Mouse (Mus musculus) heart, embryonic 10.5 days (tissue): ENCODE data around the gene Zbtb25. TPM values are rescaled to one million over a fixed set of nuclear protein-coding genes. Genes with fewer than 3 reads are reported as not detected.

ENCODE experiments used
- DNase-seq: peaks from one replicate; pipeline ENCODE4 v3.0.0-alpha.2; 2017; ENCODE audit warnings: low spot score
- H3K27ac ChIP-seq: fragments of 300-500 bp; sonication (generic); 2 replicates; pipeline ENCODE4 v1.5.1; 2016; ENCODE audit warnings: mild to moderate bottlenecking
- H3K27me3 ChIP-seq: fragments of 300-500 bp; sonication (generic); 2 replicates; pipeline ENCODE4 v1.6.1; 2016; ENCODE audit warnings: mild to moderate bottlenecking; ENCODE audit not compliant: poor library complexity, insufficient read depth, severe bottlenecking
- H3K36me3 ChIP-seq: fragments of 300-500 bp; sonication (generic); 2 replicates; pipeline ENCODE4 v1.6.1; 2016; ENCODE audit warnings: mild to moderate bottlenecking, moderate library complexity
- H3K4me1 ChIP-seq: fragments of 300-500 bp; sonication (generic); 2 replicates; pipeline ENCODE4 v1.6.1; 2016; ENCODE audit warnings: mild to moderate bottlenecking
- H3K4me3 ChIP-seq: fragments of 300-500 bp; sonication (generic); 2 replicates; pipeline ENCODE4 v1.5.1; 2016; ENCODE audit warnings: mild to moderate bottlenecking, moderate library complexity
- H3K9me3 ChIP-seq: fragments of 300-500 bp; sonication (generic); 2 replicates; pipeline ENCODE4 v1.6.1; 2016; ENCODE audit warnings: mild to moderate bottlenecking, moderate library complexity
- WGBS: fragments of 180-500 bp; shearing (Covaris S2); methylation state at CpG from one replicate; pipeline ENCODE4 v1.1.7; 2016; 5-methylcytosine and 5-hydroxymethylcytosine counted together
- polyA plus RNA-seq: library from polyadenylated mRNA; unstranded; fragments of >200 nt; fragmentation: Nextera tagmentation; extraction: Ambion mirVana; gene quantifications from 2 replicates; pipeline ENCODE4 v1.2.1, GENCODE M21; 2016

Gene Zbtb25
- polyA plus RNA-seq, 1 experiment from 2014 or later, result 16.8 TPM

DNA sequence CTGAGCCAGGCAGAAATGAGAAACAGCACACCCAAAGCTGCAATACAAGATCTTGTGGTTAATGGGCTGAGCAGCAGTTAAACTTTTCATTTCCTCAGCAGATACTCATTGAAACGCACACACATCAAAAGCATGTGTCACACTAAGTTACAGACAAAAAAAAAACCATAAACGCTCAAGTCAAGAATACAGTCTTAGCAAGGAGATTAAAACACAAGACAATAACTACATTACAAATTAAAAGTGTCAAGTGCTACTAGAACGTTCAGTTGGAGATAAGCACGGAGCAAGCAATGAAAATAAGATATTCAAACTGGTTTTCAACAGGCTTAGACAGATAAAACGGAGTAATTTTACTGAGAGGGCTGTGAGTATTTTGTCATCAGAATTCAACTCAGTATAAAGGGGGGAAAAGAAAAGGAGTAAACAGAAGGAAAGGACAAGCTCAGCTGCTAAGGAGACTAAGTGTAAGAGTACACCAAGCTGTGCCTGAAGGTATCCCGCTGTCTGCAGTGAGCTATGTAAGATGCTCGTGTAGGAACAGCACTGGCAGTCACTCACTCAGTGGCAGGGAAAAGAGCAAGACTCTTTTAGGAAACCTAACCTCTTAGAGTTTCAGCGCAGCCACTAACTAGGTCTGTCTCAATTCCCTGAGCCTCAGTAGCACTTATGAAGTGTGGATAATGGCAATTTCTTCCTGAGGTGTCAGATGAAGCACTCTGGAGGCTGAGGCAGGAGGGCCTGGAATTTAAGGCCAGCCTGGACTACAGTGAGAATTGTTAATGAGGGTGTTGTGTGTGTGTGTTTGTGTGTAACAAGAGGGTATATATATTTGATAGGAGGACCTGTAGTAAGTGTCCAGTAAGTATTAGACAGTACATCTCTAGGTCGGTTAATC, 7.7 kb downstream of the Zbtb25 start:
- H3K27ac ChIP-seq, result no peak overlapping the region
- peaks cover 10% of the 10 kb centered on the region for H3K36me3 ChIP-seq
- H3K9me3 ChIP-seq, result no peaks in the 10 kb centered on the region
- DNase-seq, result no peak
- no peaks in the 10 kb centered on the region for H3K27me3 ChIP-seq
- peaks cover 23% of the 10 kb centered on the region for H3K4me1 ChIP-seq
- WGBS, result 58% methylated on average over 9 of the region's 9 CpGs
- no peak overlapping the region for H3K4me3 ChIP-seq

DNA sequence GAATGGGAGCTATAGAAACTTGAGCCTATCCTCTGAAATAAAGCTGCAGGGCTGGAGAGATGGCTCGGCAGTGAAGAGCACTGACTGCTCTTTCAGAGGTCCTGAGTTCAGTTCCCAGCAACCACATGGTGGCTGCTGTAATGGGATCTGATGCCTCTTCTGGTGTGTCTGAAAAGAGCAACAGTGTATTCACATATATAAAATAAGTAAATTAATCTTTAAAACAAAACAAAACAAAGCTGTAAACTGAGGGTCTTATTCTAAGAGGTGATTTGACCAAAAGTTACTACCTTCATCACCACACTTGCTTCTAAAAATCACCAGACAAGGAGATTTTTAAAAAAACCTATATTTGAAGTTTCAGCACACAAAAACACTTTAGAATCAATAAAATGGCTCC, 8.5 kb downstream of the Zbtb25 start:
- H3K4me3 ChIP-seq, result no peak overlapping the region

GRCm38 (mm10) chr12:76349680-76350220, 19.7 kb downstream of the Zbtb25 start:
- DNase-seq, result no peak
- no peaks in the 10 kb centered on the region for H3K27me3 ChIP-seq
- no peaks in the 10 kb centered on the region for H3K9me3 ChIP-seq
- H3K4me3 ChIP-seq, result no peak overlapping the region
- H3K4me1 ChIP-seq, result peaks cover 8% of the 10 kb centered on the region
- 79% methylated on average over 8 of the region's 8 CpGs for WGBS
- H3K27ac ChIP-seq, result no peak overlapping the region
- peaks cover 45% of the 10 kb centered on the region for H3K36me3 ChIP-seq

More for the DNA sequence above, 8.5 kb downstream of the Zbtb25 start:
- no peak overlapping the region for H3K27ac ChIP-seq
- peaks cover 16% of the 10 kb centered on the region for H3K4me1 ChIP-seq
- H3K9me3 ChIP-seq, result no peaks in the 10 kb centered on the region
- H3K36me3 ChIP-seq, result peaks cover 10% of the 10 kb centered on the region
- no peak for DNase-seq
- WGBS, result 76% methylated on average over 1 of the region's 1 CpGs
- no peaks in the 10 kb centered on the region for H3K27me3 ChIP-seq

DNA sequence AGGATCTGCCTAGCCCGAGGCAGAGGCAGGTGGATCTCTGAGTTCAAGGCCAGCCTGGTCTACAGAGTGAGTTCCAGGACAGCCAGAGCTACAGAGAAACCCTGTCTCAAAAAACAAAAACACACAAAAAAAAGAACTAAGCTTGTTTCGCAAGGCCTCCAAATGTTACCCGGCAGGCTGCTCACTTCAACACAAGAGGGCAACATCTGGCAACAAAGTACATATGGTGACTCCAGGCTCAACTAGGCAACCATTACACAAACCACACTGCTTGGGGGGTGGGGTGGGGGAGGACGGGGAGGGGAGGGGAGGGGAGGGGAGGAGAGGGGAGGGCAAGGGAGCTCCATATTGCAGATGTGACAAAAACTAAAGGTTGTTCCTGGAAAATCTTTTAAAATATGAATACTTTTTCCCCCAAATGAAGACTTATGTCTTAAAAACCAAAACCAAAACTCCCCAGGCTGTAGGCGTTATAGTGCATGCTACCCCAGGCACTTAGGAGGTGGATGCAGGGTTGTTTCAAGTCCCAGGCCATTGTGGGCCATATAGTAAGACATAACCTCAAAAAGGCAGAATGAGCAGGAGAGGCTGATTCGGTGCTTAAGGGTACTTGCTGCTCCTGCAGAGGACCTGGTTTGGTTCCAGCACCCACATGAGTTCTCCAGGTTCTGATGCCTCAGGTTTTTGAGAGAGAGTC, 23.5 kb downstream of the Zbtb25 start:
- Histone ChIP-seq H3K4me3 (no peak overlapping the region), H3K27me3 (no peaks in the 10 kb centered on the region), H3K36me3 (peaks cover 29% of the 10 kb centered on the region), H3K9me3 (no peaks in the 10 kb centered on the region), H3K4me1 (peaks cover 8% of the 10 kb centered on the region), H3K27ac (no peak overlapping the region)
- 84% methylated on average over 5 of the region's 6 CpGs for WGBS
- DNase-seq, result no peak

DNA sequence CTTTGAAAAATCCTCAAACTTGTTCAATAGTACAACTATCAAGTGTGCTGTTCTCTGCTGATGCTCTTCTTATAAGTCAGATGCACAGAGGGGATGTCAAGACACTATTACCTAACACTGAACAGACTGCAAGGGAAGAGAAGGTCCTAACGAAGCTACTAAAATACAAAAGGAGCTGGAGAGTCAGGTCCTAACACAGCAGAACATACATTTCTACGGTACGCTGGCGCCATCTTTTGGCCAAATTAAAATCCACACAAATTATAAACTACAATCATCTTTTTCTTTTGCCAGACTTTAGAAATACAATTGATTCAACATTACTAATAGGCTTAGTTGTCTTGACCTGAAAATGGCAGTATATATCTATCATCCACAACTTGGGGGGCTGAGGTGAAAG, 28.3 kb downstream of the Zbtb25 start:
- DNase-seq, result no peak
- 2% methylated on average over 4 of the region's 4 CpGs for WGBS
- H3K9me3 ChIP-seq, result no peaks in the 10 kb centered on the region
- H3K4me1 ChIP-seq, result peaks cover 6% of the 10 kb centered on the region; the same call in 1 of the 2 replicates
- H3K27ac ChIP-seq, result no peak overlapping the region
- no peaks in the 10 kb centered on the region for H3K27me3 ChIP-seq
- 0 out of 2 replicates have a peak, but pooled peaks cover 3% of the 10 kb centered on the region for H3K36me3 ChIP-seq
- no peak overlapping the region for H3K4me3 ChIP-seq

- peaks cover 8% of the 10 kb centered on the region; the same call in 1 of the 2 replicates for H3K4me1 ChIP-seq
- no peak overlapping the region for H3K27ac ChIP-seq
- no peaks in the 10 kb centered on the region for H3K9me3 ChIP-seq
- DNase-seq, result no peak
- WGBS, result 71% methylated on average over 17 of the region's 17 CpGs
- H3K4me3 ChIP-seq, result no peak overlapping the region
- peaks cover 3% of the 10 kb centered on the region; the same call in 1 of the 2 replicates for H3K36me3 ChIP-seq
- no peaks in the 10 kb centered on the region for H3K27me3 ChIP-seq
Measured at GRCm38 (mm10) chr12:76336111-76336965, 33.1 kb downstream of the Zbtb25 start.

DNA sequence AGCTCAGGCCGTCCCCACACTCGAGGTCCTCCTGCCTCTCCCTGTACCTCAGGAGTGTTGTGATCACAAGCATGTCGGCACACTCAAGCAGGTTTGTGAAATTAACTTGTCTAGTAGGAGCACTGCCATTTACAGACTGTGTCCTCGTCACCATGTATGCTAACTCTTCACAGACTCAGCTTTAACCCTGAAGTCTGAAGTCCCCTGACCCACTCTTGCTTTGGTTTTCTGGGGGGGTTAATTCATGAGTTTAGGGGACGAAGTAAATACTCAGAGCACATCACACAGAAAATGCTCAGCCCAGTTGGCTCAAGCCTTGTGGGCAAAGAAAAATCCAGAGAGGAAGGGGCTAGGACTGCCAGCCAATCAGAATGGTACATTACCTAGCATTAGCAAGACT, 33.8 kb downstream of the Zbtb25 start:
- Histone ChIP-seq H3K27ac (no peak overlapping the region), H3K27me3 (no peaks in the 10 kb centered on the region), H3K4me3 (no peak overlapping the region), H3K4me1 (peaks cover 8% of the 10 kb centered on the region; the same call in 1 of the 2 replicates), H3K36me3 (peaks cover 3% of the 10 kb centered on the region; the same call in 1 of the 2 replicates), H3K9me3 (no peaks in the 10 kb centered on the region)
- WGBS, result 83% methylated on average over 5 of the region's 5 CpGs
- no peak for DNase-seq

DNA sequence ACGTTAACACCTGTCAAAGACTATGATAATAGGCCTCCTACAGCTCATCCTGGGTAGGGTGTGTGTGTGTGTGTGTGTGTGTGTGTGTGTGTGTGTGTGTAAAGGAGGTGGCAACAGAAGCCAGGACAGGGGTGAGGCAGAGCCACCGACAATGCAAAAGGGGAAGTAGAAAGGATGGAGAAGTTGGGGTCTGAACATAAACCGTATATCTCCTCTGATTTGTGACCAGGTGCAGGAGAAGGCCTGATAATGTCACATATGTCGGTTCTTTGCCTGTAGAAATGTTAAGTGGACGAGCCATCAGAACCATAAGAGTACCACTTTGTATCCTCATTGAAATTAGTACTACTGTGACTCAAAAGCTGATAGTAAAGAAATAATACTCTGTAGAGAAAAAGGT, 35.7 kb downstream of the Zbtb25 start:
- 89% methylated on average over 5 of the region's 5 CpGs for whole genome bisulfite sequencing
- H3K4me1 ChIP-seq, result peaks cover 8% of the 10 kb centered on the region; the same call in 1 of the 2 replicates
- no peaks in the 10 kb centered on the region for H3K27me3 ChIP-seq
- H3K9me3 ChIP-seq, result no peaks in the 10 kb centered on the region
- H3K36me3 ChIP-seq, result peaks cover 17% of the 10 kb centered on the region
- H3K27ac ChIP-seq, result no peak overlapping the region
- H3K4me3 ChIP-seq, result no peak overlapping the region
- no peak for DNase-seq

- H3K9me3 ChIP-seq, result no peaks in the 10 kb centered on the region
- no peak overlapping the region for H3K27ac ChIP-seq
- DNase-seq, result no peak
- no peaks in the 10 kb centered on the region for H3K27me3 ChIP-seq
- H3K36me3 ChIP-seq, result peaks cover 32% of the 10 kb centered on the region
- WGBS, result 86% methylated on average over 6 of the region's 6 CpGs
- H3K4me1 ChIP-seq, result peaks cover 15% of the 10 kb centered on the region
- no peak overlapping the region for H3K4me3 ChIP-seq
Measured at GRCm38 (mm10) chr12:76328567-76329354, 40.6 kb downstream of the Zbtb25 start.

- 85% methylated on average over 23 of the region's 23 CpGs for WGBS
- Histone ChIP-seq H3K4me3 (no peak overlapping the region), H3K9me3 (no peaks in the 10 kb centered on the region), H3K36me3 (peaks cover 29% of the 10 kb centered on the region), H3K27ac (no peak overlapping the region), H3K27me3 (no peaks in the 10 kb centered on the region), H3K4me1 (peaks cover 18% of the 10 kb centered on the region)
- DNase-seq, result no peak
Measured at GRCm38 (mm10) chr12:76326437-76327220, 42.8 kb downstream of the Zbtb25 start.

- Histone ChIP-seq H3K4me1 (peaks cover 34% of the 10 kb centered on the region), H3K9me3 (no peaks in the 10 kb centered on the region), H3K27me3 (no peaks in the 10 kb centered on the region), H3K4me3 (peak within 1 kb of the TSS; percentile 72), H3K36me3 (peaks cover 36% of the 10 kb centered on the region), H3K27ac (peak within 1 kb of the TSS; percentile 87)
- under 1% methylated on average over 53 of the region's 53 CpGs for WGBS
- DNase-seq, result peak; percentile 92
Measured at GRCm38 (mm10) chr12:76324679-76325431, 44.5 kb downstream of the Zbtb25 start, which contains the start of gene Akap5. Gene Akap5, plus strand, starts transcription at chr12:76324891.
